Mouse (Mus musculus): ENCODE results near the gene Ergic2. TPM values are rescaled to one million over a fixed set of nuclear protein-coding genes. Genes with fewer than 3 reads are reported as not detected.
A peak's percentile ranks its signal among the peaks of the same experiment; 100 is the strongest.

Gene Ergic2
- polyA plus RNA-seq (2012; rRNA removed), result 54.4 and 61.4 TPM in 2 replicates

- peak; percentile 99 for DNase-seq (ENCODE audit: extremely low spot score in 1 of 2, low spot score in 1 of 2)
Observed at GRCm38 (mm10) chr6:148211897-148212680, at the start of gene Ergic2. Gene Ergic2, minus strand, starts transcription at chr6:148212374.

GRCm38 (mm10) chr6:148260729-148261101 lies 48.5 kb upstream of the Ergic2 start:
- DNase-seq (ENCODE audit: extremely low spot score in 1 of 2, low spot score in 1 of 2), result no peak

- DNase-seq (ENCODE audit: extremely low spot score in 1 of 2, low spot score in 1 of 2), result no peak
Observed at GRCm38 (mm10) chr6:148259979-148260728, 48.0 kb upstream of the Ergic2 start.

- DNase-seq (ENCODE audit: extremely low spot score in 1 of 2, low spot score in 1 of 2), result no peak
Observed at GRCm38 (mm10) chr6:148259074-148259473, 46.9 kb upstream of the Ergic2 start.

- no peak for DNase-seq (ENCODE audit: extremely low spot score in 1 of 2, low spot score in 1 of 2)
Observed at GRCm38 (mm10) chr6:148257805-148258204, 45.6 kb upstream of the Ergic2 start.

GRCm38 (mm10) chr6:148256109-148256508 lies 43.9 kb upstream of the Ergic2 start:
- peak; percentile 41 to 48 for DNase-seq (ENCODE audit: extremely low spot score in 1 of 2, low spot score in 1 of 2)

GRCm38 (mm10) chr6:148255395-148256053 lies 43.4 kb upstream of the Ergic2 start:
- DNase-seq (ENCODE audit: extremely low spot score in 1 of 2, low spot score in 1 of 2), result no peak

- DNase-seq (ENCODE audit: extremely low spot score in 1 of 2, low spot score in 1 of 2), result no peak
Observed at GRCm38 (mm10) chr6:148249221-148249620, 37.0 kb upstream of the Ergic2 start.

DNA sequence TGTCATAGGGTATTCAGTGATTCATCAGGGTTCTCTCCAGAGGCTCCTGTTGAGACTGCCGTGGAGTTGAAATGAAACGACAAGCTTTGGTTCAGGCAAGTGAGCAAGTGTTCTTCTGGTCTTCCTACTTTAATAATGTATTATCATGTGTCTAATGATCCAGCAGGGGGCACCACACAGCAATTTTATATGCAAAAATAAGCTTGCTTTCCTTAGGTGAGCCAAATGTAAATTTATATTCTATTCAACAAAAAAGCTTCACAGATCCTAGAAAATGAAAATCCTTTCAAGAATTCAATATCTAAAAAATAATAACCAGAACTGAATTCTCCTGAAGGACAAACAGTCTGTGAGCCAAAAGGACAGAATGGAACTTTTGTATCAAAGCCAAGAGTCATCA lies 36.5 kb upstream of the Ergic2 start:
- peak in 1 of 2 experiments; percentile 83 for DNase-seq (ENCODE audit: extremely low spot score in 1 of 2, low spot score in 1 of 2)

DNA sequence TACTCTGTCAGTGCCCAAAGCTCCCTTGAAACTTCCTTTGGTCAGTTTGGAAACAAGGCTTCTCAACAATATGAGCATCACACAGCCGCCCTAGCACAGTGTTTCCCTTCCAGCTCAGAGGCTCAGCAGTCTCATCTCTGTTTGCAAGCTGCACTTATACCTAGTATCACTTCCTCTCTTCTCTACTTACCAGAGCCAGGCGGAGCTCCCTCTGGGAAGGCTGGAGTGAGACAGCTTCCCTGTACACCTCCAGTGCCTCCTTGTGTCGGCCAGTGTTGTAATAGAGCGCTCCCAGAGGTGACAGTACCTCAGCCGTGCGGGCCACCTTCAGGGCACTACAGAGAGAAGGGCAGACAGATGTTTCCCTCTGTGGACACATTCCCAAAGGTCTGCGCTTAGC lies 34.4 kb upstream of the Ergic2 start:
- DNase-seq (ENCODE audit: extremely low spot score in 1 of 2, low spot score in 1 of 2), result no peak

DNA sequence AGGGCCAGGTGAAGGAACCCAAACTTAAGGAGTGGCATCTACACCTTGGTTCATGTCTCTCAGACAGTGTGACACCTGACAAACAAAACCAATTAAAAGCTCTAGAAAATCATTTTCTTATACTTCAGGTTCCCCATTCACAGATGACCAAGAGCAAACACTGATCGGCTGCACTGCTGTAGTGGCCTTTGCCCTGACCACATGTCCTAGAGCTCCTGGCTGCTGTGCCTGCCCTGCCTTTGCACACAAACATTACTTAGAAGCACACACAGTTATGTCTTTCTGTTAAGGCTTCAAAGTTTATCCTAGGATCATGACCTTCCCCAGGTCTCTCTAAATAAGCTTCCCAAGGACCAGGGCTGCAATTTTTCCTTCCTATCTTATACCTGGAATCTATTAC lies 32.7 kb upstream of the Ergic2 start:
- DNase-seq (ENCODE audit: extremely low spot score in 1 of 2, low spot score in 1 of 2), result no peak

- no peak for DNase-seq (ENCODE audit: extremely low spot score in 1 of 2, low spot score in 1 of 2)
Observed at GRCm38 (mm10) chr6:148242304-148242703, 30.1 kb upstream of the Ergic2 start.

DNA sequence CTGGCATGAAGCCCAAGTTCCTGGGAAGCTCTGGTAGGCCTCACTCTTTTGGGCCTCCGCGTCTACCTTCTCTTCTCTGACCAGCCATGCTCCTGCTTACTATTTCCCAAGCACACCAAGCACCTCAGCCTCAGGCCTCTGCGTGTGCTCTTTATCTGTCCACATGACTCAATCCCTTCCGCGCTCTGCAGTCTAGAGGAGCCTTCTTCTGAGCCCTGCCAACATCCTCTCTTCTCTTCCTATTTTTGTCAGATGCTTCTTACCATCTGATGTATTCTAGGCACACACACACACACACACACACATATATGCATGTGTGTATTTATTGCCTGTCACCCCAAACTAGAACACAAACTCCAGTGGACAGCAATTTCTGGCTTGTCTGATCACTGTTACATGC lies 29.5 kb upstream of the Ergic2 start:
- DNase-seq (ENCODE audit: extremely low spot score in 1 of 2, low spot score in 1 of 2), result no peak

- no peak for DNase-seq (ENCODE audit: extremely low spot score in 1 of 2, low spot score in 1 of 2)
Observed at GRCm38 (mm10) chr6:148239311-148239710, 27.1 kb upstream of the Ergic2 start.

DNA sequence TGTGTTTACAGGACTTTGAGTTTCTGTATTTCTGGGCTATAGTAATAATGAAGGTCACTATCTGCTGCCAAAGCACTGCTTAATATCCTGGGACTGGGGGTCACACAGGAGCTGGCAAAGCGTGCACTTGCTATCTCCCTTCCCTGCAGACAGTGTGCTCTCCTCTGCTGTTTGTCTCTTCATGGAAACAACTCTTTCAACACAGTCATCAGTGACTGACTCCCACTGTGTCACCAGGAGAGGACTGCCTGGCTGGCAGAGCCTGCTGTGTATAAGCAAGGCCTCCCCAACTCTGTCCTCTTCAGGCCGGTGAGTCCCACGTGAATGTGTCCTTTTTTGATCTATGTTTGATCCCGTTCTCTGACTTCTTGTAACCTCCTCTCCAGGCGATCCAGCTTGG lies 25.3 kb upstream of the Ergic2 start:
- DNase-seq (ENCODE audit: extremely low spot score in 1 of 2, low spot score in 1 of 2), result no peak

GRCm38 (mm10) chr6:148234105-148234828 lies 22.1 kb upstream of the Ergic2 start:
- DNase-seq (ENCODE audit: extremely low spot score in 1 of 2, low spot score in 1 of 2), result no peak

GRCm38 (mm10) chr6:148227542-148227941 lies 15.4 kb upstream of the Ergic2 start:
- no peak for DNase-seq (ENCODE audit: extremely low spot score in 1 of 2, low spot score in 1 of 2)

GRCm38 (mm10) chr6:148222686-148223085 lies 10.5 kb upstream of the Ergic2 start:
- no peak for DNase-seq (ENCODE audit: extremely low spot score in 1 of 2, low spot score in 1 of 2)

DNA sequence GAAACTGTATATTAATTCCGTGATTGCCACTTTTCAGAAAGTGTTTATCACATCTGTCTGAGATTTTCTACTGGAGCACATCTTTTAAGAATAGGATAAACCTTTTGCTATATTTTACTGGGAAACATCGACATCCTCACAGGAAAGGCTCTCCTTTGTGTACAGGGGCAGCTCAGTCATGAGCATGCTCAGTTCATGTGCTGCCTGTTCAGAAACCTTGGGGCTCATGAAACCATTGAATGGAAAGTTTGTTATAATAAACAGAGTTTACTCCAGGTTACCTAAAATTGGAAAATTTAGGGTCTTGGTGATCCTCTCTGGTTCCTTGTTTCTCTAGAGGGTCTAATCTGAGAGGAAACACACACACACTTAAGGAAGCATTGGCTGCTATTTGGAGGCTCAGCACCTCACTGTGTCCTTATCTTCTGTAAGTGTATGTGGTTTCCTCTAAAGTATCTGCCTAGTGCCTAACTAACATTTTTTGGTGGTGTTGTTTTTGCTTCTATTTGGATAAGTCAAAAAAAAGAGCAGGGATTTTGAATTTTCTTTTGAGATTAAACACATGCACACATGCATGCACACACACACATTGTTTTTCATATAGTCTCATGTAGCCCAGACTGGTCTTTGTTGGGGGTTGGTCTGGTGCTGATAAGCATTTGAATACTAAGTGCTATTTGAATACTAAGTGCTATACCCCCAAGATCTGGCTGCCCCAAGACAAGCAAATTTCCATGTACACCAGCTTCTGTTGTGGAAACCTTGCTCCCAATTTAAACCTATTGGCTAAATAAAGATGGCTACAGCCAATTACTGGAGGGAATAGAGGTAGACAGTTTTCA lies 6.3 kb upstream of the Ergic2 start:
- DNase-seq (ENCODE audit: extremely low spot score in 1 of 2, low spot score in 1 of 2), result no peak

DNA sequence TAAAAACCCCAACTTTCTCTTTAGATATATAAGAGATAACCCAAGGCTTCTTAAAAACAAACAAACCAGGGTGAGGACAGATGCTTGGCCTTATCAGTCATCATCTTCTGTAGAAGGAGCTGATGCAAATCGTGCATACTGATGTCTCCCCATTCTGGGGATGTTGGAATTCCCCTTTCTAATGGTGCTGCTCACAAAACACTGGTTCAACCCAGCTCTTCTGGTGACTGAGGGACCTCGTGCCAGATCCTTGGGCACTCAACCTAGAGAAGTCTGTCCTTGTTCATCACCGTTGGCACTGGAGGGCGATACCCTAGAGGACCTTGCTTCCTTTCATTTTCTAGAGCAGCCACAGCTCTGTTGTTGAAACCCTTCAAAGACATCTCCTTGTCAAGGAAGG lies 4.6 kb upstream of the Ergic2 start:
- DNase-seq (ENCODE audit: extremely low spot score in 1 of 2, low spot score in 1 of 2), result no peak
